Mouse (Mus musculus) hindbrain, embryonic 13.5 days (tissue): Measurements from ENCODE around the gene Cul9. TPM values are rescaled to one million over a fixed set of nuclear protein-coding genes. Genes with fewer than 3 reads are reported as not detected.
A peak's percentile ranks its signal among the peaks of the same experiment; 100 is the strongest.

ENCODE experiments used
- ATAC-seq: fragments of 200-750 bp; cut with Nextera tagmentation; 2 replicates; pipeline ENCODE4 v1.8.0; 2017; ENCODE audit warnings: moderate TSS enrichment; ENCODE audit not compliant: low FRiP score
- H3K27ac ChIP-seq: fragments of 300-500 bp; sonication (generic); 2 replicates; pipeline ENCODE4 v1.5.1; 2015; ENCODE audit warnings: inconsistent platforms, mild to moderate bottlenecking, moderate library complexity
- H3K27me3 ChIP-seq: fragments of 300-500 bp; sonication (generic); 2 replicates; pipeline ENCODE4 v1.6.1; 2015; ENCODE audit warnings: mild to moderate bottlenecking, inconsistent platforms
- H3K36me3 ChIP-seq: fragments of 300-500 bp; sonication (generic); 2 replicates; pipeline ENCODE4 v1.6.1; 2015; ENCODE audit warnings: mild to moderate bottlenecking, inconsistent platforms
- H3K4me1 ChIP-seq: fragments of 300-500 bp; sonication (generic); replicated peaks from 2 replicates; pipeline ENCODE4 v1.6.1; 2015; ENCODE audit warnings: inconsistent platforms
- H3K4me2 ChIP-seq: fragments of 300-500 bp; sonication (generic); 2 replicates; pipeline ENCODE4 v1.6.1; 2015; ENCODE audit warnings: inconsistent platforms, mild to moderate bottlenecking, moderate library complexity
- H3K4me3 ChIP-seq: fragments of 300-500 bp; sonication (generic); 2 replicates; pipeline ENCODE4 v1.5.1; 2015; ENCODE audit warnings: mild to moderate bottlenecking, inconsistent platforms
- H3K9ac ChIP-seq: fragments of 300-500 bp; sonication (generic); 2 replicates; pipeline ENCODE4 v1.6.1; 2015; ENCODE audit warnings: mild to moderate bottlenecking, inconsistent platforms
- H3K9me3 ChIP-seq: fragments of 300-500 bp; sonication (generic); 2 replicates; pipeline ENCODE4 v1.6.1; 2016; ENCODE audit warnings: inconsistent platforms
- WGBS: fragments of 180-500 bp; shearing (Covaris S2); methylation state at CpG from one replicate; pipeline ENCODE4 v1.1.7; 2015; 5-methylcytosine and 5-hydroxymethylcytosine counted together
- polyA plus RNA-seq: library from polyadenylated mRNA; unstranded; fragments of >200 nt; fragmentation: Nextera tagmentation; extraction: Ambion mirVana; gene quantifications from 2 replicates; pipeline ENCODE4 v1.2.1, GENCODE M21; 2015

Gene Cul9
- polyA plus RNA-seq = 17.1 and 21.6 TPM in 2 replicates

- Histone ChIP-seq H3K4me2 (peak within 1 kb of the TSS; percentile 78), H3K27ac (peak within 1 kb of the TSS; percentile 62), H3K9me3 (no peaks in the 10 kb centered on the region), H3K9ac (peak within 1 kb of the TSS; percentile 92), H3K4me1 (peaks cover 27% of the 10 kb centered on the region), H3K36me3 (peaks cover 50% of the 10 kb centered on the region), H3K4me3 (peak within 1 kb of the TSS; percentile 79), H3K27me3 (peaks cover 23% of the 10 kb centered on the region)
- 2% methylated on average over 49 of the region's 49 CpGs for WGBS
- peak; percentile 89 for ATAC-seq
Observed at GRCm38 (mm10) chr17:46545813-46546564, at the start of gene Cul9. Cul9 (minus strand) TSS chr17:46546388.

- H3K4me2 ChIP-seq = no peak overlapping the region
- H3K4me3 ChIP-seq = no peak overlapping the region
- H3K27me3 ChIP-seq = no peaks in the 10 kb centered on the region
- 79% methylated on average over 6 of the region's 6 CpGs for WGBS
- H3K4me1 ChIP-seq = peaks cover 17% of the 10 kb centered on the region
- peak overlapping the region; percentile 58; the same call in 1 of the 2 replicates for H3K27ac ChIP-seq
- peaks cover 6% of the 10 kb centered on the region for H3K36me3 ChIP-seq
- H3K9ac ChIP-seq = no peak overlapping the region
- ATAC-seq = no peak
- no peaks in the 10 kb centered on the region for H3K9me3 ChIP-seq
Observed at GRCm38 (mm10) chr17:46595336-46595735, 49.1 kb upstream of the Cul9 start.

GRCm38 (mm10) chr17:46594606-46595005, 48.4 kb upstream of the Cul9 start:
- peaks cover 17% of the 10 kb centered on the region for H3K4me1 ChIP-seq

GRCm38 (mm10) chr17:46593124-46593523, 46.9 kb upstream of the Cul9 start:
- H3K27me3 ChIP-seq = no peaks in the 10 kb centered on the region
- peaks cover 17% of the 10 kb centered on the region for H3K4me1 ChIP-seq
- H3K4me2 ChIP-seq = no peak overlapping the region
- H3K9ac ChIP-seq = no peak overlapping the region
- WGBS = 91% methylated on average over 4 of the region's 4 CpGs
- H3K27ac ChIP-seq = no peak overlapping the region
- no peak overlapping the region for H3K4me3 ChIP-seq
- H3K9me3 ChIP-seq = no peaks in the 10 kb centered on the region
- no peak for ATAC-seq
- H3K36me3 ChIP-seq = peaks cover 28% of the 10 kb centered on the region

More at GRCm38 (mm10) chr17:46594606-46595005, 48.4 kb upstream of the Cul9 start:
- Histone ChIP-seq H3K9ac (no peak overlapping the region), H3K36me3 (peaks cover 14% of the 10 kb centered on the region), H3K9me3 (no peaks in the 10 kb centered on the region), H3K4me2 (no peak overlapping the region), H3K4me3 (no peak overlapping the region), H3K27ac (0 out of 2 replicates have a peak overlapping the region, but pooled peaks have one; percentile 58), H3K27me3 (no peaks in the 10 kb centered on the region)
- WGBS = 47% methylated on average over 9 of the region's 9 CpGs
- ATAC-seq = no peak

GRCm38 (mm10) chr17:46591406-46591805, 45.2 kb upstream of the Cul9 start:
- ATAC-seq = no peak
- Histone ChIP-seq H3K27ac (no peak overlapping the region), H3K27me3 (no peaks in the 10 kb centered on the region), H3K4me1 (peaks cover 17% of the 10 kb centered on the region), H3K9me3 (no peaks in the 10 kb centered on the region), H3K9ac (no peak overlapping the region), H3K4me3 (no peak overlapping the region), H3K4me2 (no peak overlapping the region), H3K36me3 (peaks cover 44% of the 10 kb centered on the region)
- WGBS = 87% methylated on average over 19 of the region's 19 CpGs

- no peaks in the 10 kb centered on the region for H3K9me3 ChIP-seq
- no peak for ATAC-seq
- H3K36me3 ChIP-seq = peaks cover 53% of the 10 kb centered on the region
- H3K4me3 ChIP-seq = no peak overlapping the region
- H3K27me3 ChIP-seq = no peaks in the 10 kb centered on the region
- H3K4me1 ChIP-seq = peaks cover 17% of the 10 kb centered on the region
- 84% methylated on average over 7 of the region's 7 CpGs for WGBS
- no peak overlapping the region for H3K27ac ChIP-seq
- no peak overlapping the region for H3K4me2 ChIP-seq
- H3K9ac ChIP-seq = no peak overlapping the region
Observed at GRCm38 (mm10) chr17:46590439-46590838, 44.3 kb upstream of the Cul9 start.

- peaks cover 58% of the 10 kb centered on the region for H3K36me3 ChIP-seq
Observed at GRCm38 (mm10) chr17:46589635-46590314, 43.6 kb upstream of the Cul9 start.

GRCm38 (mm10) chr17:46588913-46589312, 42.7 kb upstream of the Cul9 start:
- H3K4me2 ChIP-seq = no peak overlapping the region
- ATAC-seq = no peak
- H3K4me3 ChIP-seq = no peak overlapping the region
- 94% methylated on average over 6 of the region's 6 CpGs for WGBS
- H3K9ac ChIP-seq = no peak overlapping the region
- H3K27me3 ChIP-seq = no peaks in the 10 kb centered on the region
- H3K4me1 ChIP-seq = peaks cover 8% of the 10 kb centered on the region
- peaks cover 61% of the 10 kb centered on the region for H3K36me3 ChIP-seq
- no peaks in the 10 kb centered on the region for H3K9me3 ChIP-seq
- no peak overlapping the region for H3K27ac ChIP-seq

More at GRCm38 (mm10) chr17:46589635-46590314, 43.6 kb upstream of the Cul9 start:
- Histone ChIP-seq H3K4me3 (no peak overlapping the region), H3K9ac (no peak overlapping the region), H3K27me3 (no peaks in the 10 kb centered on the region), H3K4me1 (peaks cover 12% of the 10 kb centered on the region), H3K9me3 (no peaks in the 10 kb centered on the region), H3K27ac (no peak overlapping the region), H3K4me2 (no peak overlapping the region)
- 92% methylated on average over 16 of the region's 16 CpGs for WGBS
- no peak for ATAC-seq

GRCm38 (mm10) chr17:46588173-46588572, 42.0 kb upstream of the Cul9 start:
- H3K4me3 ChIP-seq = no peak overlapping the region
- WGBS = 83% methylated on average over 9 of the region's 9 CpGs
- no peaks in the 10 kb centered on the region for H3K9me3 ChIP-seq
- ATAC-seq = no peak
- peaks cover 5% of the 10 kb centered on the region for H3K4me1 ChIP-seq
- no peaks in the 10 kb centered on the region for H3K27me3 ChIP-seq
- peaks cover 61% of the 10 kb centered on the region for H3K36me3 ChIP-seq
- no peak overlapping the region for H3K27ac ChIP-seq
- no peak overlapping the region for H3K4me2 ChIP-seq
- no peak overlapping the region for H3K9ac ChIP-seq

GRCm38 (mm10) chr17:46586327-46586726, 40.1 kb upstream of the Cul9 start:
- Histone ChIP-seq H3K4me1 (no peaks in the 10 kb centered on the region), H3K9ac (no peak overlapping the region), H3K4me2 (no peak overlapping the region), H3K36me3 (peaks cover 76% of the 10 kb centered on the region), H3K9me3 (no peaks in the 10 kb centered on the region), H3K27ac (no peak overlapping the region), H3K4me3 (no peak overlapping the region), H3K27me3 (no peaks in the 10 kb centered on the region)
- ATAC-seq = no peak
- WGBS = 95% methylated on average over 8 of the region's 8 CpGs

- H3K9ac ChIP-seq = no peak overlapping the region
- H3K4me1 ChIP-seq = no peaks in the 10 kb centered on the region
- no peaks in the 10 kb centered on the region for H3K27me3 ChIP-seq
- H3K9me3 ChIP-seq = peaks cover 6% of the 10 kb centered on the region; the same call in 1 of the 2 replicates
- H3K36me3 ChIP-seq = peaks cover 82% of the 10 kb centered on the region
- WGBS = 77% methylated on average over 5 of the region's 5 CpGs
- H3K4me3 ChIP-seq = no peak overlapping the region
- H3K4me2 ChIP-seq = no peak overlapping the region
- H3K27ac ChIP-seq = no peak overlapping the region
- no peak for ATAC-seq
Observed at GRCm38 (mm10) chr17:46578650-46579049, 32.5 kb upstream of the Cul9 start.

GRCm38 (mm10) chr17:46576070-46576469, 29.9 kb upstream of the Cul9 start:
- Histone ChIP-seq H3K4me3 (no peak overlapping the region), H3K4me2 (no peak overlapping the region), H3K36me3 (peaks cover 87% of the 10 kb centered on the region), H3K27ac (no peak overlapping the region), H3K9ac (no peak overlapping the region), H3K4me1 (no peaks in the 10 kb centered on the region), H3K27me3 (no peaks in the 10 kb centered on the region), H3K9me3 (peaks cover 6% of the 10 kb centered on the region; the same call in 1 of the 2 replicates)
- 91% methylated on average over 13 of the region's 13 CpGs for WGBS
- ATAC-seq = no peak
